Mouse (Mus musculus): Measurements from ENCODE around the gene Srl. TPM values are rescaled to one million over a fixed set of nuclear protein-coding genes. Genes with fewer than 3 reads are reported as not detected.

The Srl gene
- total RNA-seq, 2 experiments from 2014 or later = 1,069 to 1,171 TPM

- DNase-seq = no peak
These were observed 22.5 kb downstream of the Srl start for GRCm38 (mm10) chr16:4519157-4519556.

- DNase-seq = no peak
These were observed 23.7 kb downstream of the Srl start for GRCm38 (mm10) chr16:4517906-4518305.

GRCm38 (mm10) chr16:4514383-4514782, 27.2 kb downstream of the Srl start:
- no peak for DNase-seq

- peak; percentile 87 for DNase-seq
These were observed 28.8 kb downstream of the Srl start for GRCm38 (mm10) chr16:4512661-4513438.

- DNase-seq = no peak
These were observed 30.2 kb downstream of the Srl start for GRCm38 (mm10) chr16:4511371-4511770.

- no peak for DNase-seq
These were observed 35.4 kb downstream of the Srl start for GRCm38 (mm10) chr16:4506181-4506580.

GRCm38 (mm10) chr16:4503495-4503894, 38.1 kb downstream of the Srl start:
- DNase-seq = no peak

GRCm38 (mm10) chr16:4502568-4502967, 39.0 kb downstream of the Srl start:
- no peak for DNase-seq

GRCm38 (mm10) chr16:4501703-4502102, 39.9 kb downstream of the Srl start:
- no peak for DNase-seq

GRCm38 (mm10) chr16:4500598-4501385, 40.8 kb downstream of the Srl start:
- peak; percentile 82 for DNase-seq

- DNase-seq = peak; percentile 56
These were observed 43.6 kb downstream of the Srl start for GRCm38 (mm10) chr16:4497762-4498607.

- DNase-seq = no peak
These were observed 45.1 kb downstream of the Srl start for GRCm38 (mm10) chr16:4496470-4496869.

- DNase-seq = peak; percentile 52
These were observed 45.8 kb downstream of the Srl start for GRCm38 (mm10) chr16:4495861-4496260.

GRCm38 (mm10) chr16:4492777-4493563, 48.6 kb downstream of the Srl start:
- DNase-seq = no peak

GRCm38 (mm10) chr16:4489114-4489624, 52.4 kb downstream of the Srl start:
- DNase-seq = peak; percentile 96

GRCm38 (mm10) chr16:4480616-4481265, 60.9 kb downstream of the Srl start:
- DNase-seq = no peak

- DNase-seq = no peak
These were observed 63.9 kb downstream of the Srl start for GRCm38 (mm10) chr16:4477591-4478215.

- peak; percentile 97 for DNase-seq
These were observed 66.5 kb downstream of the Srl start for GRCm38 (mm10) chr16:4474882-4475803.
